Mouse (Mus musculus): Measurements from ENCODE around the gene Tm4sf5.

- TF ChIP-seq CTCF (IDR thresholded peaks at IDR 0.05; ENCODE audit: low read depth) (peak; percentile 65), EP300 (IDR thresholded peaks at IDR 0.05; ENCODE audit: low read depth) (no peak)
Measured at GRCm38 (mm10) chr11:70539877-70540587, 35.0 kb downstream of the Tm4sf5 start, which contains the start of gene Pld2.

Data from liver, embryonic 14.5 days (tissue).